Mouse (Mus musculus): ENCODE data around the gene Pip5k1a. TPM values are rescaled to one million over a fixed set of nuclear protein-coding genes. Genes with fewer than 3 reads are reported as not detected.
A peak's percentile ranks its signal among the peaks of the same experiment; 100 is the strongest.

The Pip5k1a gene
- total and polyA plus RNA-seq, 3 experiments = 11.8 to 16.8 (median 15.8) TPM

DNA sequence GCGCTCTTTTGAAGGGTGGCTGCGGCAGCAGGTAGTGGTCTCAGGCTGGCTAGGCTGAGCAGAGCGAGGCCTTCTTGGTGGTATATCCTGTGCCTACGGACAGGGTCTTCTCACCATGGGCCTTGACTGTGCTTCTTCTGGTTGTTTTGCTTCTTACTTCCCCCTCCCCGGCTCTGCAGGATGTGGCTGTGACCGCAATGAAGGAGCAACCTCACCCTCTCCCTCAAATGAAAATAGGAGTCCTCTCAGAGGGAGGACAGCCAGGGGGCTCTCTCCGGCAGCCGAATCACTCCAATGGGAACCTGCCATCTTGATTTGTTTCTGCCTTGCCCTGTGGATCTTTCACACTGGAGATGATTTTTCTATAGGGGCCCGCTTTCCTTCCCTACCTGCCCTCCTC is 34.7 kb upstream of the Pip5k1a start:
- H3K27ac ChIP-seq = peak overlapping the region; percentile 12; the same call in 1 of the 2 replicates
- H3K4me1 ChIP-seq (ENCODE audit: control insufficient read depth, insufficient read depth, low read length) = no peaks in the 10 kb centered on the region
- H3K4me3 ChIP-seq = no peak overlapping the region
- H3K9ac ChIP-seq (ENCODE audit: low read depth, low read length) = no peak overlapping the region
- H3K79me2 ChIP-seq (replicated peaks; ENCODE audit: control insufficient read depth, insufficient read depth, low read length) = no peaks in the 10 kb centered on the region
- peak in 1 of 2 experiments; percentile 60 for DNase-seq
- TF ChIP-seq POLR2A (IDR thresholded peaks at IDR 0.05; ENCODE audit: insufficient read depth, low read depth, low read length) (0 out of 2 replicates have a peak, but pooled peaks have one; percentile 25), EP300 (IDR thresholded peaks at IDR 0.05; ENCODE audit: insufficient read depth, low read depth, low read length) (no peak)
- WGBS = 89% methylated on average over 9 of the region's 9 CpGs
- H3K27me3 ChIP-seq (ENCODE audit: control insufficient read depth, insufficient read depth, low read length) = no peaks in the 10 kb centered on the region
- no peaks in the 10 kb centered on the region for H3K36me3 ChIP-seq (ENCODE audit: control insufficient read depth, insufficient read depth, low read length)
- intact Hi-C loops (cut with DNase I) = loop anchor here (5.0 kb wide), 1 partner anchor 99 kb away; the partner anchor contains the start of gene Psmd4

DNA sequence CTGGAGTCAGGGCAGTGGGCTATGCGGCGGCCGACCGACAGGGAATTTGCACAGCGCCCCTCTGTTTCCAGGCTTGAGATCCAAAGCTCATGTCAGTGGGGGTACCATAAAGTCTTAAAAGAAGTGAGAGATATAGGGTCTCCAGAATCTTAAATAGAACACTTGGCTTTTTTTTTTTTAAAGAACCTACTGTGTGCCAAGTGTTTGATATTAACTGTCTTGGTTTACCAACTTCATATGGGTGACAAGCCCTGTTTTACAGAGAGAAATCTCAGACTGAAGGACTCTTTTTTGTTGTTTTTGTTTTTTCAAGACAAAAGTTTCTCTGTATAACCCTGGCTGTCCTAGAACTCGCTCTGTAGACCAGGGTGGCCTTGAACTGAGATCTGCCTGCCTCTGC is 34.1 kb upstream of the Pip5k1a start:
- intact Hi-C loops (cut with DNase I) = loop anchor here (5.0 kb wide), 1 partner anchor 98 kb away; the partner anchor contains the start of gene Psmd4
- 96% methylated on average over 6 of the region's 6 CpGs for WGBS
- no peak for DNase-seq

DNA sequence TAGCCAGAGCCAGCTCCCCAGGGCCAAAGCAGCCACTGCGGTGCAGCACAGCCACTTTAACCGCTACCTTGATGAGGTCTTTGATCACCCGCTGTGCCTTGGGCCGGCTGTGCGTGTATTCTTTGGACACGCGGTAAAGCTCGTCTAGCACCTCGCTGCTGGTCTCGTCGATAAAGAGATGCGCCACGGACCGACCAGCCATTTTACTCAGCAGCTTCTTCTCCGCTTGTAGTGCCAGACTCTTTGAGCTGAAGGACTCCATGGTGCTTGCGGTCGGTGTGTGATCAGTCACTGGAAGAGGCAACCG is 33.5 kb upstream of the Pip5k1a start:
- no peak overlapping the region for H3K4me3 ChIP-seq
- intact Hi-C loops (cut with DNase I) = loop anchor here (5.0 kb wide), 1 partner anchor 98 kb away; the partner anchor contains the start of gene Psmd4

More for the DNA sequence above, 34.1 kb upstream of the Pip5k1a start:
- Histone ChIP-seq H3K9ac (ENCODE audit: low read depth, low read length) (no peak overlapping the region), H3K4me1 (ENCODE audit: control insufficient read depth, insufficient read depth, low read length) (no peaks in the 10 kb centered on the region; the same call in 1 of the 2 replicates), H3K4me3 (no peak overlapping the region), H3K79me2 (replicated peaks; ENCODE audit: control insufficient read depth, insufficient read depth, low read length) (no peaks in the 10 kb centered on the region), H3K36me3 (ENCODE audit: control insufficient read depth, insufficient read depth, low read length) (no peaks in the 10 kb centered on the region), H3K27me3 (ENCODE audit: control insufficient read depth, insufficient read depth, low read length) (no peaks in the 10 kb centered on the region), H3K27ac (no peak overlapping the region; the same call in 1 of the 2 replicates)
- TF ChIP-seq EP300 (IDR thresholded peaks at IDR 0.05; ENCODE audit: insufficient read depth, low read depth, low read length) = no peak
- no peak for TF ChIP-seq POLR2A (IDR thresholded peaks at IDR 0.05; ENCODE audit: insufficient read depth, low read depth, low read length)
- TF ChIP-seq CTCF (IDR thresholded peaks at IDR 0.05) = no peak

GRCm38 (mm10) chr3:95139586-95140288 is 33.0 kb upstream of the Pip5k1a start:
- intact Hi-C loops (cut with DNase I) = loop anchor here (5.0 kb wide), 1 partner anchor 97 kb away; the partner anchor contains the start of gene Psmd4
- H3K4me1 ChIP-seq (ENCODE audit: control insufficient read depth, insufficient read depth, low read length) = peaks cover 3% of the 10 kb centered on the region; the same call in 1 of the 2 replicates
- no peaks in the 10 kb centered on the region for H3K36me3 ChIP-seq (ENCODE audit: control insufficient read depth, insufficient read depth, low read length)
- 70% methylated on average over 25 of the region's 25 CpGs for WGBS
- H3K27me3 ChIP-seq (ENCODE audit: control insufficient read depth, insufficient read depth, low read length) = no peaks in the 10 kb centered on the region
- TF ChIP-seq EP300 (IDR thresholded peaks at IDR 0.05; ENCODE audit: insufficient read depth, low read depth, low read length) = no peak
- TF ChIP-seq POLR2A (IDR thresholded peaks at IDR 0.05; ENCODE audit: insufficient read depth, low read depth, low read length) = no peak
- TF ChIP-seq CTCF (IDR thresholded peaks at IDR 0.05) = no peak
- no peak overlapping the region for H3K27ac ChIP-seq
- H3K9ac ChIP-seq (ENCODE audit: low read depth, low read length) = no peak overlapping the region
- no peaks in the 10 kb centered on the region for H3K79me2 ChIP-seq (replicated peaks; ENCODE audit: control insufficient read depth, insufficient read depth, low read length)
- no peak overlapping the region for H3K4me3 ChIP-seq
- peak in 1 of 2 experiments; percentile 54 for DNase-seq

More for the DNA sequence above, 33.5 kb upstream of the Pip5k1a start:
- no peak overlapping the region for H3K9ac ChIP-seq (ENCODE audit: low read depth, low read length)
- DNase-seq = no peak
- TF ChIP-seq POLR2A (IDR thresholded peaks at IDR 0.05; ENCODE audit: insufficient read depth, low read depth, low read length) = no peak
- TF ChIP-seq EP300 (IDR thresholded peaks at IDR 0.05; ENCODE audit: insufficient read depth, low read depth, low read length) = no peak
- TF ChIP-seq CTCF (IDR thresholded peaks at IDR 0.05) = no peak
- H3K79me2 ChIP-seq (replicated peaks; ENCODE audit: control insufficient read depth, insufficient read depth, low read length) = no peaks in the 10 kb centered on the region
- no peaks in the 10 kb centered on the region for H3K36me3 ChIP-seq (ENCODE audit: control insufficient read depth, insufficient read depth, low read length)
- H3K4me1 ChIP-seq (ENCODE audit: control insufficient read depth, insufficient read depth, low read length) = peaks cover 3% of the 10 kb centered on the region; the same call in 1 of the 2 replicates
- no peaks in the 10 kb centered on the region for H3K27me3 ChIP-seq (ENCODE audit: control insufficient read depth, insufficient read depth, low read length)
- H3K27ac ChIP-seq = no peak overlapping the region
- 73% methylated on average over 18 of the region's 18 CpGs for WGBS

GRCm38 (mm10) chr3:95136336-95136735 is 29.6 kb upstream of the Pip5k1a start:
- WGBS = 87% methylated on average over 3 of the region's 3 CpGs

More at GRCm38 (mm10) chr3:95136336-95136735, 29.6 kb upstream of the Pip5k1a start:
- Histone ChIP-seq H3K9ac (ENCODE audit: low read depth, low read length) (no peak overlapping the region), H3K27ac (no peak overlapping the region), H3K4me1 (ENCODE audit: control insufficient read depth, insufficient read depth, low read length) (peaks cover 6% of the 10 kb centered on the region), H3K79me2 (replicated peaks; ENCODE audit: control insufficient read depth, insufficient read depth, low read length) (no peaks in the 10 kb centered on the region), H3K36me3 (ENCODE audit: control insufficient read depth, insufficient read depth, low read length) (no peaks in the 10 kb centered on the region; the same call in 1 of the 2 replicates), H3K4me3 (no peak overlapping the region), H3K27me3 (ENCODE audit: control insufficient read depth, insufficient read depth, low read length) (no peaks in the 10 kb centered on the region)
- TF ChIP-seq EP300 (IDR thresholded peaks at IDR 0.05; ENCODE audit: insufficient read depth, low read depth, low read length) = no peak
- no peak for TF ChIP-seq POLR2A (IDR thresholded peaks at IDR 0.05; ENCODE audit: insufficient read depth, low read depth, low read length)
- no peak for TF ChIP-seq CTCF (IDR thresholded peaks at IDR 0.05)
- no peak for DNase-seq
- intact Hi-C loops (cut with DNase I) = no loop called here

Measured in heart, adult 2 months (tissue).